Mouse (Mus musculus) embryonic fibroblast, embryonic 13.5 days (primary cell): ENCODE measurements at regions not wholly inside any gene's neighbourhood (a gene's known extent, or its start where the extent isn't known, plus 50 kb on each side); places are given as distances from the start of the nearest gene placed in this dataset.

Experiments
- H3K27ac ChIP-seq: 2 replicates; pipeline ENCODE4 v1.5.1; 2012; ENCODE audit warnings: low read length, control low read depth, inconsistent platforms; ENCODE audit not compliant: insufficient read depth
- H3K4me1 ChIP-seq: 2 replicates; pipeline ENCODE4 v1.6.1; 2011; ENCODE audit warnings: low read length; ENCODE audit not compliant: control insufficient read depth, insufficient read depth
- H3K4me3 ChIP-seq: 2 replicates; pipeline ENCODE4 v1.5.1; 2011; ENCODE audit warnings: mild to moderate bottlenecking, control low read depth, low read length; ENCODE audit not compliant: insufficient read depth
- CTCF ChIP-seq: IDR thresholded peaks from 2 replicates; pipeline ENCODE4 v1.5.1; 2011; ENCODE audit warnings: mild to moderate bottlenecking, control low read depth, low read length, moderate library complexity, borderline replicate concordance; ENCODE audit not compliant: insufficient read depth
- POLR2A ChIP-seq: IDR thresholded peaks from 2 replicates; pipeline ENCODE4 v1.6.1; 2011; ENCODE audit warnings: low read depth, mild to moderate bottlenecking, control low read depth, low read length, moderate library complexity

GRCm38 (mm10) chr5:64750406-64750805 lies 52.8 kb upstream of the Klf3 start:
- no peak overlapping the region for H3K4me3 ChIP-seq
- no peak overlapping the region for H3K27ac ChIP-seq
- TF ChIP-seq CTCF: no peak
- TF ChIP-seq POLR2A: no peak
- H3K4me1 ChIP-seq: no peaks in the 10 kb centered on the region

- H3K27ac ChIP-seq: no peak overlapping the region
- TF ChIP-seq CTCF: no peak
- TF ChIP-seq POLR2A: no peak
- no peak overlapping the region for H3K4me3 ChIP-seq
- no peaks in the 10 kb centered on the region for H3K4me1 ChIP-seq
Measured at GRCm38 (mm10) chr5:64750976-64751656, 52.1 kb upstream of the Klf3 start.

DNA sequence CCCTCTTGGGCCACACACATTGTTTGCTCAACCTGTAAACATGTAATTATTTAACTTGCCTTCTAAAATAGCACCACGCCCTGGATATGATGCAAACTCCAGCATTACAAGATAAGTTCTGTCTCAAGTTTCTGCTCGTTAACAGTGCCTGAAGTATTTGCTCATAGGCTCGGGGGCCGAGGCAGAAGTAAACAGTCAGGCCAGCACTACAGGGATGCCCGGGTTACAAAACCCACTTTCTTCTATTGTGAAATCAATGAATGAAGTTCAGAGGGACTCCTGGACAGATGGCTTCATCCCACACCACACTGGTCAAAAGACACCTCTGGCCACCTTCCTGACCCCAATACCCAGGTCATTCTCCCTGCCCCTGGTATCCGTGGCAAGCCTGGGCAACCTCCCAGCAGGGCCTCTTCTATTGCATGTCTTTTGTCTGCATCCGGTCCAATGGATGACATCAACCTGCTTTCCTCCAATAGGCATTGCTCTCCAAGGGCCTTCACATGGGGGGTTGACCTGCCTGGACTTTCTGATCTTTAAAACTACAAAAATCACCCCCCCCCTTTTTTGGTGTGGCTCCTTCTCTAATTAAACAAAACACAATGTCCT lies 49.9 kb upstream of the Klf3 start:
- Histone ChIP-seq H3K4me3 (no peak overlapping the region), H3K4me1 (no peaks in the 10 kb centered on the region), H3K27ac (no peak overlapping the region)
- TF ChIP-seq POLR2A (no peak), CTCF (no peak)
